Mouse (Mus musculus): Measurements from ENCODE around the gene Impdh1. TPM values are rescaled to one million over a fixed set of nuclear protein-coding genes. Genes with fewer than 3 reads are reported as not detected.

Impdh1 gene
- total and polyA plus RNA-seq, 2 experiments from 2014 or later = 37.8 to 64.4 TPM

DNA sequence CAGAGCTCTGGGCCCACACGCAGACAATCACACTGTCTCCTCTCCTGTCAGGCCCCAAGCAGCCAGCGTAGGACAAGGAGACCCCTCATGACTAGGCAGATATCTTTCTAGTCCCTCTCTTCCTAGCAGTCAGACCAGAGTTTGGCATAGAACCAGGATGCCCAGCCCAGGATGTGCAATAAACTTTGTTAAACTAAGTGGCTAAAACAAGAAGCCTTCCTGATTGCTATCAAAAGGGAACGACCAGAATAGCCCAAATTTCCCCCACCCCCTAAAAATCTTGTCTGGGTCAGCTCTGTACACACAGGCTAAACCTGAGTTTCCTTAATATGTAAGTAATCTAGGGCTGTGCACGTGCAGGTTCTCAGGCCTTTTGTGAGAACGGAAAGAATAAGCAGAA lies 8.0 kb downstream of the Impdh1 start:
- Histone ChIP-seq H3K36me3 (ENCODE audit: insufficient read depth, low read length) (peaks cover 23% of the 10 kb centered on the region; the same call in 1 of the 2 replicates), H3K27me3 (ENCODE audit: insufficient read depth, low read length) (no peaks in the 10 kb centered on the region), H3K4me2 (ENCODE audit: low read depth, low read length) (no peak overlapping the region), H3K27ac (no peak overlapping the region), H3K9ac (replicated peaks; ENCODE audit: low read length) (no peak overlapping the region), H3K4me1 (ENCODE audit: insufficient read depth, low read length) (peaks cover 8% of the 10 kb centered on the region), H3K4me3 (ENCODE audit: low read length) (no peak overlapping the region), H3K9me3 (ENCODE audit: low read length) (no peaks in the 10 kb centered on the region)
- TF ChIP-seq CTCF (IDR thresholded peaks at IDR 0.05; ENCODE audit: low read depth) = no peak
- DNase-seq (ENCODE audit: low spot score) (no peak), ATAC-seq (no peak)
- 73% methylated on average over 5 of the region's 5 CpGs for WGBS

DNA sequence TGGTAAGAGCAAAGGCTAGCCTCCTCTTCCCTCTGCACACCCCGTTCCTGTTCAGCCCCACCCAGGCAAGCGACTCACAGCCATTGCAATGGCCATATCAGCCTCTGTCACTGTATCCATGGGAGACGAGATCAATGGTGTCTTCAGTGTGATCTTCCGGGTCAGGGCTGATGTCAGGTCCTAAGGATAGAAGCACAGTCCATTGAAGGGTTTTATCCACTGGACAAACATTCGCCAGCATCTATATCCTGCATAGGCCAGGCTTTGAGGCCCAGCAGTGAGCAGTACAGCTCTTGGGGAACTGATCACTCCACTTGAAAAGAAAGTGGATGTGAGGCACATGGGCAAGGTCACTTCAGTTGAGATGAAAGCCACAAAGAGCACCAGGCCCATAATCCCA lies 9.1 kb downstream of the Impdh1 start:
- no peak overlapping the region for H3K9ac ChIP-seq (replicated peaks; ENCODE audit: low read length)
- peaks cover 34% of the 10 kb centered on the region for H3K36me3 ChIP-seq (ENCODE audit: insufficient read depth, low read length)
- peaks cover 8% of the 10 kb centered on the region for H3K4me1 ChIP-seq (ENCODE audit: insufficient read depth, low read length)
- H3K4me2 ChIP-seq (ENCODE audit: low read depth, low read length) = no peak overlapping the region
- TF ChIP-seq CTCF (IDR thresholded peaks at IDR 0.05; ENCODE audit: low read depth) = no peak
- 91% methylated on average over 5 of the region's 5 CpGs for WGBS
- H3K27me3 ChIP-seq (ENCODE audit: insufficient read depth, low read length) = no peaks in the 10 kb centered on the region
- H3K27ac ChIP-seq = no peak overlapping the region
- DNase-seq (ENCODE audit: low spot score) (no peak), ATAC-seq (no peak)
- H3K9me3 ChIP-seq (ENCODE audit: low read length) = no peaks in the 10 kb centered on the region
- no peak overlapping the region for H3K4me3 ChIP-seq (ENCODE audit: low read length)

- no peak for ATAC-seq
- H3K27ac ChIP-seq = no peak overlapping the region
- no peak overlapping the region for H3K4me3 ChIP-seq (ENCODE audit: low read length)
- WGBS = 97% methylated on average over 10 of the region's 10 CpGs
- peaks cover 34% of the 10 kb centered on the region for H3K36me3 ChIP-seq (ENCODE audit: insufficient read depth, low read length)
- H3K9ac ChIP-seq (replicated peaks; ENCODE audit: low read length) = no peak overlapping the region
- H3K9me3 ChIP-seq (ENCODE audit: low read length) = no peaks in the 10 kb centered on the region
- H3K4me2 ChIP-seq (ENCODE audit: low read depth, low read length) = no peak overlapping the region
- no peak for DNase-seq (ENCODE audit: low spot score)
- no peaks in the 10 kb centered on the region for H3K27me3 ChIP-seq (ENCODE audit: insufficient read depth, low read length)
- TF ChIP-seq CTCF (IDR thresholded peaks at IDR 0.05; ENCODE audit: low read depth) = no peak
- peaks cover under 1% of the 10 kb centered on the region; the same call in 1 of the 2 replicates for H3K4me1 ChIP-seq (ENCODE audit: insufficient read depth, low read length)
Measured at GRCm38 (mm10) chr6:29206006-29206405, 10.2 kb downstream of the Impdh1 start.

DNA sequence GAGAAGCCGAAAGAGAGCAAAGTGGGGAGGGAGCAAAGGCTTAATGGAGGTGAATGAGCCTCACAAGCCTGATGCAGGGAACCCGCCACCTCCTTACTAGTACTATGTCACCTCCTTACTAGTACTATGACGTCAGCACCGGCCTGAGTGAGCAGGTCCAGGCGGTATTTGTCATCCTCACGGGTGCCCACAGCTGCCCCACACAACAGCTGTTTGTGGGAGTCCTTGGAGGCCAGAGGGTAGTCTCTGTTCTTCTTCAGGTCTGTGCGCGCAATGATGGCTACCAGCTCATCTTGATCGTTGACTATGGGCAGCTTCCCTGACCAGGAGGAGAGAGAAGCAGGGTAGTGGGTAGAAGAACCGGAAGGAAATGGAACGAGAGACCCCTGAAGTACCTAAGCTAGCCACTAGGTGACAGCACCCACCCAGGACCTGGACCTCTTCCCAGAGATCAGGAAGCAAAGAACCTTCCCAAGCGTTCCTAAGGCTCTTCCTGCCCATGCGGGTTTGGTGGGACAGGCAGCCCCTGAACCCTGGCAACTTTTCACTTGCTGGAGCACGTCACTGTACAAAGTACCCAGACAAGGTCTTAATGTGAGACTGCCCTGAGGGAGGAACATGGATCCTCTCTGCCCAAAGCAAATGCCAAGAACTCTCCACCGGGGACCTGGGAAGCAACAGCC lies 11.1 kb downstream of the Impdh1 start:
- Histone ChIP-seq H3K9me3 (ENCODE audit: low read length) (no peaks in the 10 kb centered on the region), H3K36me3 (ENCODE audit: insufficient read depth, low read length) (peaks cover 34% of the 10 kb centered on the region), H3K4me3 (ENCODE audit: low read length) (no peak overlapping the region), H3K4me1 (ENCODE audit: insufficient read depth, low read length) (no peaks in the 10 kb centered on the region), H3K4me2 (ENCODE audit: low read depth, low read length) (no peak overlapping the region), H3K27me3 (ENCODE audit: insufficient read depth, low read length) (no peaks in the 10 kb centered on the region), H3K9ac (replicated peaks; ENCODE audit: low read length) (no peak overlapping the region; the same call in 1 of the 2 replicates), H3K27ac (no peak overlapping the region)
- peak; percentile 98 for TF ChIP-seq CTCF (IDR thresholded peaks at IDR 0.05; ENCODE audit: low read depth)
- peak; percentile 58 for ATAC-seq
- peak; percentile 79 for DNase-seq (ENCODE audit: low spot score)
- 57% methylated on average over 15 of the region's 15 CpGs for WGBS

DNA sequence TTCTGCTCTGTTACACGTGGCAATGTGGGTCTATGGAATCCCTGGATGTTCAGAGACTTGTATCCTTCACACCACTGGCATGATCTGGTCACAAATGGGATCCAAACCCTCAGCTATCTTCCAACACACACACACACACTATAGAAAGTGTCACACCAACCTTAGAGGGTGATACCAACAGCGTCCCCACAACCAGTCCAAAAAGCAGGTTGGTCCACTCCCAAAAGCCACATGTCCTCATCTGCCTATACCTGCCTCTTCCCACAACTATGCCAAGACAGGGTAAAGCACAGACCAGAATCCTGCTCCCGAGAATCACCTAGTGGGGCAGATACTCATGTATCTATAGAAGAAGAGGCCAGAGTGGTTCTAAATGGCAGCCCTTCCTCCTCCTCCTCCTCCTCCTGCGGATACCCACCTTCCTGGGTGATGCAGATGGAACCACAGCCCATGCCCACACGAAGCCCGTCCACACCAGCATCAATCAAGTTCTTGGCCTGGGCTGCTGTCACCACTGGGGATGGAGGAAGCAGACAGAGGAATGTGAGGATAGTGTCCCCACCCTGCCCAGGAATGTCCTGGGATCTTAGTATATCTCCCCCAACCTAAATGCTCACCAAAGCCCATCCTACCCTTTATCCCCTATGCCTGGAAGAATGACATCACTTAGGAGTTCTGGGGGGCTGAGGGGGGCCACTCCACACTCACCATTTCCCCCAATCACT lies 12.1 kb downstream of the Impdh1 start:
- no peaks in the 10 kb centered on the region for H3K4me1 ChIP-seq (ENCODE audit: insufficient read depth, low read length)
- H3K9me3 ChIP-seq (ENCODE audit: low read length) = no peaks in the 10 kb centered on the region
- no peak overlapping the region for H3K4me3 ChIP-seq (ENCODE audit: low read length)
- WGBS = 84% methylated on average over 6 of the region's 6 CpGs
- H3K36me3 ChIP-seq (ENCODE audit: insufficient read depth, low read length) = peaks cover 34% of the 10 kb centered on the region
- ATAC-seq = no peak
- TF ChIP-seq CTCF (IDR thresholded peaks at IDR 0.05; ENCODE audit: low read depth) = no peak
- no peak overlapping the region for H3K9ac ChIP-seq (replicated peaks; ENCODE audit: low read length)
- DNase-seq (ENCODE audit: low spot score) = no peak
- H3K4me2 ChIP-seq (ENCODE audit: low read depth, low read length) = no peak overlapping the region
- no peak overlapping the region for H3K27ac ChIP-seq
- no peaks in the 10 kb centered on the region for H3K27me3 ChIP-seq (ENCODE audit: insufficient read depth, low read length)

DNA sequence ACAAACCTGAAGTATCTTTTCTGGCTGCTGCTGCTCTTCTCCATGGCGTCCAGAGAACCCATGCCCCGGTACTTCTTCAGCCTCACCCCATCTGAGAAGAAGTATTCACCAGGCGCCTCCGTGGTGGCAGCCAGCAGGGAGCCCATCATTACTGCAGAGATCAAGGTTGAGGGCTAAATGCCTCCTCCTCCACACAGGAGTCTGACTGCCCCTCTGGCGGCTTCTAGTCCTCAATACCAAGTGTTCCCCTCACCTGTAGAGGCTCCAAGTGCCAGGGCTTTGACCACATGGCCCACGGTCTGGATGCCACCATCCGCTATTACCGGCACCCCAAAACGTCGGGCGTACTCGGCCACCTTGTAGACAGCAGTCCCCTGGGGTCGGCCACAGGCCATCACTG lies 13.1 kb downstream of the Impdh1 start:
- H3K4me1 ChIP-seq (ENCODE audit: insufficient read depth, low read length) = 0 out of 2 replicates have a peak, but pooled peaks cover 3% of the 10 kb centered on the region
- H3K4me3 ChIP-seq (ENCODE audit: low read length) = no peak overlapping the region
- ATAC-seq = no peak
- TF ChIP-seq CTCF (IDR thresholded peaks at IDR 0.05; ENCODE audit: low read depth) = no peak
- peaks cover 34% of the 10 kb centered on the region for H3K36me3 ChIP-seq (ENCODE audit: insufficient read depth, low read length)
- H3K9me3 ChIP-seq (ENCODE audit: low read length) = no peaks in the 10 kb centered on the region
- no peaks in the 10 kb centered on the region for H3K27me3 ChIP-seq (ENCODE audit: insufficient read depth, low read length)
- 91% methylated on average over 13 of the region's 13 CpGs for WGBS
- no peak overlapping the region for H3K27ac ChIP-seq
- no peak overlapping the region for H3K4me2 ChIP-seq (ENCODE audit: low read depth, low read length)
- no peak for DNase-seq (ENCODE audit: low spot score)
- H3K9ac ChIP-seq (replicated peaks; ENCODE audit: low read length) = no peak overlapping the region

GRCm38 (mm10) chr6:29201988-29202387 lies 14.2 kb downstream of the Impdh1 start:
- H3K36me3 ChIP-seq (ENCODE audit: insufficient read depth, low read length) = peaks cover 34% of the 10 kb centered on the region
- ATAC-seq = no peak
- H3K4me2 ChIP-seq (ENCODE audit: low read depth, low read length) = no peak overlapping the region
- DNase-seq (ENCODE audit: low spot score) = no peak
- 0 out of 2 replicates have a peak, but pooled peaks cover 5% of the 10 kb centered on the region for H3K4me1 ChIP-seq (ENCODE audit: insufficient read depth, low read length)
- H3K27ac ChIP-seq = no peak overlapping the region
- no peak overlapping the region for H3K9ac ChIP-seq (replicated peaks; ENCODE audit: low read length)
- no peaks in the 10 kb centered on the region for H3K27me3 ChIP-seq (ENCODE audit: insufficient read depth, low read length)
- H3K9me3 ChIP-seq (ENCODE audit: low read length) = no peaks in the 10 kb centered on the region
- WGBS = 81% methylated on average over 8 of the region's 8 CpGs
- H3K4me3 ChIP-seq (ENCODE audit: low read length) = no peak overlapping the region
- no peak for TF ChIP-seq CTCF (IDR thresholded peaks at IDR 0.05; ENCODE audit: low read depth)

Measured in hindbrain, postnatal 0 days (tissue).